Mouse (Mus musculus) R1 (cell line): ENCODE data around the gene Fasl.

Source experiments
- DNase-seq: peaks from one replicate; pipeline ENCODE4 v3.0.0-alpha.2; 2018; ENCODE audit warnings: low read depth, low spot score

Gene Fasl

GRCm38 (mm10) chr1:161761556-161761955 lies 26.7 kb downstream of the Fasl start:
- DNase-seq, result no peak

DNA sequence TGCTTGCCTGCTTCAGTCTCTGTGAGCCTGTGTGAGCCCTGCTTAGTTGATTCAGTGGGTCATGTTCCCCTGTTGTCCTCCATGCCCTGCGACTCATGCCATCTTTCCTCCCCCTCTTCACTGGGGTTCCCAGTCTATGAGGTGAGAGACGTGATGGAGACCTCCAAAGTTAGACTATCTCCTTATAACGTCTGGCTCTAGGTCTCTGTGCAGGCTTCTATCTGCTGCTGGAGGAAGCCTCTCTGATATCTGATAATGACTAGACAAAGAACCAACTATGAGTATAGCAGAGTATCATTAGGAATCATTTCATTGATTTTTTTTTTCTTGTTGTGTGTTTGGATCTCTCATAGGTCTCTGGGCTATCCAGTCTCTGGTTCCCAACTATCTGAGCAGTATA lies 31.7 kb downstream of the Fasl start:
- no peak for DNase-seq

GRCm38 (mm10) chr1:161751311-161751710 lies 37.0 kb downstream of the Fasl start:
- DNase-seq, result no peak

DNA sequence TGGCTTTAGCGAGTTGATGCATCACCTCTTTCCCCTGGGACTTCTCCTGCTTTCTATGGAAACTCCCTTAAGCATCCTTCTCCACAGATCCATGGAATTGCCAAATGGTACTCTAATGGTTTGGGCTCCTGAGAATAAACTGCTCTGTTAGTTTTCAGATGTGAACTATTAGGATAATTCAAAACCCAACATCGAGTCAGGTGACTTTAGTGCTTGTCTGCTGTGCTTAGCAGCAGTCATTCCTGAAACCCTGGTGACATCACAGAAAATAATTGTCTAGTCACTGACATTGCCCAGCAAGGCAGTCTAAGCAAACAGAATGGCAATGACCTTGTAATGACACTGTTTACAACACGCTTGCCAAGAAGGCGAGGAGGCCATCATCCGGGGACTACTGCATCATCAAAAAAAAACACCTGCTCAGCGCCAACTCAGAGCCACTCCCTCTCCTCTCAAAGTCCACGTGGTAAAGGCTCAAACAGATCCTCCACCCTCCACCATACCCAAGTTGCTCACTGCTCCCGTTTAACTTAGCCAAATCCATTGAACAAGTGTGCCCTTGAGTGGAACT lies 37.7 kb downstream of the Fasl start:
- DNase-seq, result no peak

- DNase-seq, result no peak
These were observed 39.6 kb downstream of the Fasl start for GRCm38 (mm10) chr1:161748685-161749084.

- peak; percentile 77 for DNase-seq
These were observed 40.2 kb downstream of the Fasl start for GRCm38 (mm10) chr1:161748138-161748537.

GRCm38 (mm10) chr1:161746542-161747302 lies 41.6 kb downstream of the Fasl start:
- DNase-seq, result no peak

DNA sequence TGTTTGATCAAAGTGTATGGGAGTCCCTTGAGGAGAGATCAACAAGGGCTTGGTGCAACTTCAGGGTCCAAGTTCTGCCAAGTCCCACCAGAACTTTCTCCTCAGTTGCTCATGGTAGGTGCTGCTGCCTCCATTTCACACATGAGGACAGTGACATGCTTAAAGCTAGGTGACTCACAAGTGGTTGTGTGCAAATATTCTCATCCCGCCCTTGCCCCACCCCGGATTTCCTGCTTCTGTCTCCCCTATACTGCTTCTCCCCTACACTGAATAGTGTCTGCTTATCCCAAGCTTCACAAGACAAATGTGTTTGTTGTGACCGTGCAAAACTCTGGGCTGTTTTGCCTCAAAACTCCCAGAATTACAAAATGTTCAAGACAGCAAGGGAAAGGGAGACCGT lies 43.4 kb downstream of the Fasl start:
- DNase-seq, result no peak

DNA sequence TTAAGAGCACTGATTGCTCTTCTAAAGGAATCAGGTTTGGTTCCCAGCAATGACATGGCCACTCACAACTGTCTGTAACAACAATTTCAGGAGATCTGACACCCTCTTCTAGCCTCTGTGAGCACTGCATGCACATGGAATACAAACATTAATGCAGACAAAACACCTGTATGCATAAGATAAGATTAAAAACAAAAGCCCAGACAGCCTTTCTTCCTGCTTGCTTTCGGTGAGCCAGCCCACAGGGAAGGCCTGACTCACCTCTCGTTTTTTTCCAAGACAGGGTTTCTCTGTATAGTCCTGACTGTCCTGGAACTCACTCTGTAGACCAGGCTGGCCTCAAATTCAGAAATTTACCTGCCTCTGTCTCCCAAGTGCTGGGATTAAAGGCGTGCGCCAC lies 44.1 kb downstream of the Fasl start:
- DNase-seq, result no peak

GRCm38 (mm10) chr1:161742481-161743267 lies 45.6 kb downstream of the Fasl start:
- no peak for DNase-seq

GRCm38 (mm10) chr1:161736848-161737247 lies 51.4 kb downstream of the Fasl start:
- DNase-seq, result no peak

DNA sequence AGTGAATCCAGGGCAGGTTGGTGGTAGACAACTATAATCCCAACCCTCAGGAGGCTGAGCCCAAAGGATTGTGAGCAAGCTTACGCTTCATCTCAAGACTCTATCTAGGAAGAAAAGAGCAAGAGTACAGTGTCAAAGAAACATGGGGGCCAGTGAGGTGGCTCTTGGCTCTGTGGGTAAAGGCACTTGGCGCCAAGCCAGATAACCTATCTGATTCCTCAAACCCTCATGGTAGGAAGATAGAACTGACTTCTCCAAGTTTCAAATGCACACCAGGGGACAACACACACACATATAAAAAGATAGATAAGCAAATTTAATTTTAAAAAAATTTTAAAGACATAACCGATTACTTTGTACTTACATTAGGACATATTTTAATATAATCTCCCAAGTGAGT lies 52.0 kb downstream of the Fasl start:
- no peak for DNase-seq

DNA sequence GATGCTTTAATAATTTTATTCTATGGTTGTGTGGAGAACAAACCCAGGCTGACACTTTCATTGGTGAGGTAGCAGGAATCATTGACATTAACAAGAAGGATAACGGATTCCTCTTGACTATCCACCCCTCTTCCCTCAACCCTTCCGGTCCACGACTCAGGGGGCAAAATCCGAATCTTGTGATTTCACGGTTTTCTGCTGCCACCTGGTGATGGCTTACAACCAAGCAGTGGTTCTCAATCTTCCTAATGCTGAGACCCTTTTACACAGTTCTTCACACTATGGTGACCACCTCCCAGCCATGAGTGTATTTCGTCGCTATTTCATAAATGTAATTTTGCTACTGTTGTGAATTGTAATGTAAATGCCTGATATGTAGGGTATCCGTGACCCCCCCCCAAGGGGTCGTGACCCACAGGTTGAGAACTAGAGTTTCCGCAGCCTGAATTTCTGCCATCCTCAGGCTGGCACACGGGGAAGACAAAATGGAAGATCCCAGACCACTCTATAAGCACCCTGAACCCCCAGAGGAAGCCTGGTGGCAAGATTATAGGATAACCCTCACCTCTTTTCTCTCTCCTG lies 52.7 kb downstream of the Fasl start:
- DNase-seq, result peak; percentile 42

DNA sequence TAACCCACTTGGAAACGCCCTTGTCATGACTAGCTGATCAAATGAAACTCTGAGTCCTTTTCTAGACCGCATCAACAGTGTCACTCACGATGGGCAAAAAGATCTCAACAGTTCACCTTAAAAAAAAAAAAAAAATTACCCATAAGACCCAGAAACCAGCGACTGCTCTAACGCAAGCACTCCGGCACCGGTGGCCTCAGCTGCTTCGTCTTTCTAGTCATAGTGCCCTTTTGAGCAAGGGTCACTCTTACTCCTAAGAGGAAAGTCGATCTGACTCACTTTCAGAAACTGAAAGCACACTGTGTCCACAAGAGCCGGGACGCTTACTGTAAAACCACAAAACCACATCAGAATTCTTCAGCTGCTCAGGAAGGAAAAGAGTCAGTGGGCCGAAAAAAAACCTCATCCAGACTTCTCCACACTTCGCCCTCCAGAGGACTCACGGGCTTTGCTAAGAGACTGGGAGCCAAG lies 53.5 kb downstream of the Fasl start:
- DNase-seq, result no peak

GRCm38 (mm10) chr1:161734314-161734713 lies 54.0 kb downstream of the Fasl start:
- no peak for DNase-seq
